Mouse (Mus musculus) limb, embryonic 11.5 days (tissue): ENCODE measurements around the gene Bmp6. TPM values are rescaled to one million over a fixed set of nuclear protein-coding genes. Genes with fewer than 3 reads are reported as not detected.
A peak's percentile ranks its signal among the peaks of the same experiment; 100 is the strongest.

Experiments used
- ATAC-seq: fragments of 200-750 bp; cut with Nextera tagmentation; 2 replicates; pipeline ENCODE4 v1.8.0; 2017; ENCODE audit warnings: low read depth; ENCODE audit not compliant: insufficient number of reproducible peaks, low FRiP score, low TSS enrichment
- DNase-seq: peaks from one replicate; pipeline ENCODE4 v3.0.0-alpha.2; 2015; ENCODE audit warnings: low spot score
- H3K27ac ChIP-seq: fragments of 300-500 bp; sonication (generic); replicated peaks from 2 replicates; pipeline ENCODE4 v1.5.1; 2014; ENCODE audit warnings: low read depth, mild to moderate bottlenecking, low read length
- H3K27me3 ChIP-seq: fragments of 300-500 bp; sonication (generic); 2 replicates; pipeline ENCODE4 v1.6.1; 2014; ENCODE audit warnings: mild to moderate bottlenecking, low read length, mixed read lengths; ENCODE audit not compliant: control insufficient read depth, insufficient read depth
- H3K36me3 ChIP-seq: fragments of 300-500 bp; sonication (generic); 2 replicates; pipeline ENCODE4 v1.6.1; 2014; ENCODE audit warnings: mild to moderate bottlenecking, low read length, moderate library complexity, mixed read lengths; ENCODE audit not compliant: control insufficient read depth, insufficient read depth
- H3K4me1 ChIP-seq: fragments of 300-500 bp; sonication (generic); 2 replicates; pipeline ENCODE4 v1.6.1; 2014; ENCODE audit warnings: low read length, mixed read lengths; ENCODE audit not compliant: control insufficient read depth, insufficient read depth
- H3K4me2 ChIP-seq: fragments of 300-500 bp; sonication (generic); 2 replicates; pipeline ENCODE4 v1.6.1; 2014; ENCODE audit warnings: low read depth, mild to moderate bottlenecking, moderate library complexity; ENCODE audit not compliant: severe bottlenecking
- H3K4me3 ChIP-seq: fragments of 300-500 bp; sonication (generic); 2 replicates; pipeline ENCODE4 v1.5.1; 2014; ENCODE audit warnings: low read depth, low read length
- H3K9ac ChIP-seq: fragments of 300-500 bp; sonication (generic); 2 replicates; pipeline ENCODE4 v1.6.1; 2014; ENCODE audit warnings: mild to moderate bottlenecking, low read length
- H3K9me3 ChIP-seq: fragments of 300-500 bp; sonication (generic); 2 replicates; pipeline ENCODE4 v1.6.1; 2016; ENCODE audit warnings: low read length; ENCODE audit not compliant: control insufficient read depth
- WGBS: fragments of 180-500 bp; shearing (Covaris S2); extraction: QIAGEN DNeasy Blood & Tissue Kit; methylation state at CpG from one replicate; pipeline ENCODE4 v1.1.7; 2014; 5-methylcytosine and 5-hydroxymethylcytosine counted together
- polyA plus RNA-seq: library from polyadenylated mRNA; unstranded; fragments of >200 nt; fragmentation: Nextera tagmentation; extraction: Ambion mirVana; gene quantifications from 2 replicates; pipeline ENCODE4 v1.2.1, GENCODE M21; 2014

Bmp6 gene
- polyA plus RNA-seq, 1 experiment from 2014 or later, result 0.52 TPM

DNA sequence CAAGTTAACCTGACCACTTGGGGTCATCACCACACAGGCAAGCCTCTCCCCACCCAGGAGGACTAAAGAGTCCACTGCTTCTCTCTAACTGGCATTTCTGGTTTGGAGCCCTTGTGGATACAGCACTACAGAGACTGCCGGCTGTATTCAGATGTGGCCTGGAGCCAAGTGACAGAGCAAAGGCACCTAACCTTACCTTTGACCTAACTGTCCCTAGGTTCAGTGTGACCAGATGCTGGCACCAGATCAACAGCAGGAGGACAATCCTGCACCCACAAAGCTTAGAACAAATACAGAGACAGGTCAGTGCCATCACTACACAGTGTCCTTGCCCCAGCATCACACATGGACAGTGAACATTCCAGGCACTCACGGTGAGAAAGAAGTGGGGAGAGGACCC is 181.2 kb downstream of the Bmp6 start:
- no peaks in the 10 kb centered on the region for H3K27me3 ChIP-seq
- WGBS, result 86% methylated on average over 2 of the region's 2 CpGs
- H3K9ac ChIP-seq, result no peak overlapping the region
- H3K36me3 ChIP-seq, result no peaks in the 10 kb centered on the region
- no peak overlapping the region for H3K4me3 ChIP-seq
- H3K4me2 ChIP-seq, result no peak overlapping the region
- no peaks in the 10 kb centered on the region for H3K9me3 ChIP-seq
- no peak overlapping the region for H3K27ac ChIP-seq
- ATAC-seq, result no peak
- no peak for DNase-seq
- H3K4me1 ChIP-seq, result peaks cover 6% of the 10 kb centered on the region

DNA sequence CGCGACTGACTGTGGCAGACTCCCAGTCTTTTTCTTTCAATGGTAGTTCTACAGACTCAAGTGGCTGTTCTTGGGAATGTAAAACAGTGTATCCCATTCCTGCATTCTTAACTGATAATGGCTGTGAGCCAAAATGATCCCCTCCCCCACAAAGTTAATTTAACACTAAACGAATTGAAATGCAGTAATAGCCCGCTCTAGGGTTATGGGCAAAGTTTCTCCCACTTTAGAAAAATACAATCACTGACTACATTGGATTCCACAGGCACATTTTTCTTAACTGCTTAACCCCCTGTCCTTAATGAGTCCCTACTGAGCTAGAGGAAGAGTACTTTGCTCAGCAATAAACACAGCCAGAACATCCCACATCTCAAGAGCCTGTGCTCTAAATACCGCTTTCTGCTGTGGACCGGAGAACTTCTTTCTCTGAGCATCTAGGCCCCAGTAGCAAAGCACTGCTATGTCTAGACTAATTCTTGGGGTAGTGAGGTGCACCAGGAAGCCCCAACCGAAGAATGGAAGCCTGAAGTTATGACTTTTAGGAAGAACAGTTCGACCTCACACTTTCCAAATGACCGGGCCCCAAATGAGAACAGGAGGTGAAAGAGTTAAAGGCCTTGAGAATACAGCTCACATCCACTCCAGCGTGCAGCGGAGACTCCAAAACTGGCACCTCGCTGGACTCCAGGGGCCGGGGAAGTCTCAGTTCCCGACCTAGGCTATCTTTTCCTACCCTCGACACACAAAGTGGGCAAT is 182.3 kb downstream of the Bmp6 start:
- Histone ChIP-seq H3K9ac (peak overlapping the region; percentile 82), H3K36me3 (no peaks in the 10 kb centered on the region), H3K4me2 (peak overlapping the region; percentile 54), H3K27me3 (no peaks in the 10 kb centered on the region), H3K27ac (peak overlapping the region; percentile 82), H3K4me3 (peak overlapping the region; percentile 83), H3K9me3 (no peaks in the 10 kb centered on the region), H3K4me1 (peaks cover 6% of the 10 kb centered on the region)
- DNase-seq (no peak), ATAC-seq (peak; percentile 19; the same call in 1 of the 2 replicates)
- WGBS, result 11% methylated on average over 15 of the region's 15 CpGs

DNA sequence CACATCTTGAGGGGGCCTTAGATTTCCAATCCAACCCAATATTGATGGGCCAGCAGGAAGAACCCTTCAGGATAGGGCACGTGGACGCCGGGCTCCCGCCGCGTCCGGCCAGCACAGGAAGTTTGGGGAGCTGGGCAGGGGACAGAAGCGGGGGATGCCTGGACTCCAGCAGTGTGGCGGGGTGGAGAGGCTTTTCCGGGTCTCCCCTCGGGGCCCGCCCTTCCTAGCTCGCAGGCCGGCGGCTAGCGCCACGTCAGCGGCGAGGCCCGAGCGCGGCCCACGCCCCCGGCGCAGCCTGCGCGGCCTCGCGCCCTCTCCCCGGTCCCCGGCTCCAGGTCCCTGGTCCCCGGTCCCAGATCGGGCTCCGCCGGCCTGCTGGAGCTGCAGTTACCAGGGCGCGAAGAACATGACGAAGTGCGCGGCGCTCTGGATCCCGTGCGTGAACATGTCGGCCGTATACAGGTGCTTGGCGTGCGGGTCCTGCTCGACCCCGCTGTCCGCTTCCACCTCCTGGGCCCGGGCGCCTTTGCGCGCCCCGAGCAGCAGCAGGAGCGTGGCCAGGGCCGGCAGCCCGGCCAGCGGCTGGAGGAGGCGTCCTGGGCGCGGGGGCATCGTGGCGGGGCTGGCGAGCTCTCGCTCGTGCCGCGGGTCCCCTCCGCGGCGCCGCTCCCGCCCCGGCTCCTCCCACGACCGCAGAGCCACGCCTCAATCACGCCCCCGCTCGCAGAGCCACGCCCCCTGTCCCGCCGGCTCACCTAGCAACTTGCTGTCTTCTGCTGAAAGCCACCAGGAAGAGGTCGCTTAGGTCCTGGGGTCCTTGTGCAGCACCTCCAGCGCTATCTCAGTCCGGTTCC is 183.1 kb downstream of the Bmp6 start:
- ATAC-seq (peak; percentile 87), DNase-seq (peak; percentile 92)
- peak overlapping the region; percentile 83 for H3K4me3 ChIP-seq
- H3K4me2 ChIP-seq, result peak overlapping the region; percentile 54
- H3K27me3 ChIP-seq, result no peaks in the 10 kb centered on the region
- peak overlapping the region; percentile 82 for H3K9ac ChIP-seq
- under 1% methylated on average over 85 of the region's 87 CpGs for WGBS
- H3K4me1 ChIP-seq, result peaks cover 6% of the 10 kb centered on the region
- no peaks in the 10 kb centered on the region for H3K9me3 ChIP-seq
- H3K36me3 ChIP-seq, result no peaks in the 10 kb centered on the region
- H3K27ac ChIP-seq, result peak overlapping the region; percentile 82

DNA sequence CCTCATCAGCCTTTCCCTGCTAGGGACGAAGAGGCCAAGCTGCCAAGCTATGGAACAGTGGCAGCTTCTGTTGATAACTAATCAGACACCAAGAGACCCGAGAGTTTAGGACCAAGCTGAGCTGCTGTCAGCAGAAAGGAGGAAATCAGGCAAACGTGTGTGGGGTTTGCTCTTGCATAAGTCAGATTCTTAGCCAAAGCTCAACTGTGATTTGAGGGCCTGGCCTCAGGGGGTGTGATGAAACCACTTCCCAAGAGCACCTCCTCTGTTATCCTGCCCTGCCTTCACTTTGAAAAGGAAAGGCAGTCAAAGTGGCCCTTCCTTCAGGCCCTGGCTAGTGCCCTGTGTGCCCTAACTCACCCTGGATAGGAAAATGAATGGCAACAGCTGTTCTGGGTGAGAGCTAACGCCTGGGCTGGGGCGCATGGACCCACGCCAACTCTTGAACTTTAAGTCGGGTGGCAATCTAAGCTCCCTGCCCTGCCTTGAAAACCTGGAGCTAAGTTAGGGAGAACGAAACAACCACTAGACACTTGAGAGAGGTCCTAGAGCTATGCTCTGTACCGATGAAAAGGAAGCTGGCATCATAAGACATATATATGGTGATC is 183.9 kb downstream of the Bmp6 start, which contains the start of gene Txndc5:
TSS of gene Txndc5 (minus strand) at position 138 of the 608 bp plus-strand sequence.
- no peaks in the 10 kb centered on the region for H3K27me3 ChIP-seq
- no peaks in the 10 kb centered on the region for H3K36me3 ChIP-seq
- peak within 1 kb of the TSS; percentile 82 for H3K27ac ChIP-seq
- H3K4me1 ChIP-seq, result peaks cover 6% of the 10 kb centered on the region
- H3K4me2 ChIP-seq, result peak within 1 kb of the TSS; percentile 54
- H3K9ac ChIP-seq, result peak within 1 kb of the TSS; percentile 82
- 0 out of 2 replicates have a peak, but pooled peaks have one; percentile 4 for ATAC-seq
- 57% methylated on average over 9 of the region's 9 CpGs for whole genome bisulfite sequencing
- no peaks in the 10 kb centered on the region for H3K9me3 ChIP-seq
- no peak for DNase-seq
- H3K4me3 ChIP-seq, result peak within 1 kb of the TSS; percentile 83

DNA sequence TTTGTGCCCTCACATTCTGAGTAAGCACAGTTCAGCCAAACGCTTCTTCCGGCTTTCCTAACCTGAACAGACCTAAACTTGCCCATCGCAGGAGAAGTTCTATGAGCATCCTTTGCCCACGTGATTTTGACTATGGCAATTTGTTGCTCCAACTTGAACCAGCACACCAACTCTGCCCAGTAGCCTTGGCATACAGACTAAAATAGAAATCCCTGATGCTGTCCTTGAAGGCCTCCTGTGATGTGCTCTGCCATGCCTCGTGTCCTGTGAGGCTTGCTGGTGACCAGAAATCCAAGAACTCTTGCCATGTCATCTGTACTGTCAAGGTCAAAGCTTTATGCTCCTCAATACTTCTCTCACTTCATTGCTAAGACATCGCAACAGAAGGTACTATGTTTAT is 184.7 kb downstream of the Bmp6 start:
- no peak for DNase-seq
- ATAC-seq, result no peak
- H3K4me3 ChIP-seq, result no peak overlapping the region
- no peak overlapping the region for H3K4me2 ChIP-seq
- H3K36me3 ChIP-seq, result no peaks in the 10 kb centered on the region
- no peaks in the 10 kb centered on the region for H3K9me3 ChIP-seq
- H3K4me1 ChIP-seq, result peaks cover 6% of the 10 kb centered on the region
- no peak overlapping the region for H3K9ac ChIP-seq
- H3K27me3 ChIP-seq, result no peaks in the 10 kb centered on the region
- 93% methylated on average over 6 of the region's 6 CpGs for WGBS
- no peak overlapping the region for H3K27ac ChIP-seq

DNA sequence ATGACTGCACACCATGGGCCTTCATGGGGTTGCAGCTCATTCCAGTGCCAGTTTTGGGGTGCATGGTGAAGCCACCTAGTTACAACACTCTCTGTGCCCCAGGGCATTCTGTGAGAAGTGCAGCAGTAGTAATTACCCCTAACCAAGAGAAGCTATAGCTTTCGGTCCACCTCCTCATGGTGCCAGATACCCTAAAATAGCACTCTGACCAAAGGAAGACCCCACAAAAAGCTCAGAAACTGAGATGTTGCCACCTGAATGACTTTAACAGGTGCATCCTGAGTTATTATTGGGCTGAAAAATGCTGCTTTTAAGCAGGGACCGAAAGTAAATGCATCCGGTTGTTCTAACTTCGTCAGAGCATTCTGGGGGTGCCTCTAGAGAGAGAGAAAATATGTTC is 186.6 kb downstream of the Bmp6 start:
- no peaks in the 10 kb centered on the region for H3K36me3 ChIP-seq

DNA sequence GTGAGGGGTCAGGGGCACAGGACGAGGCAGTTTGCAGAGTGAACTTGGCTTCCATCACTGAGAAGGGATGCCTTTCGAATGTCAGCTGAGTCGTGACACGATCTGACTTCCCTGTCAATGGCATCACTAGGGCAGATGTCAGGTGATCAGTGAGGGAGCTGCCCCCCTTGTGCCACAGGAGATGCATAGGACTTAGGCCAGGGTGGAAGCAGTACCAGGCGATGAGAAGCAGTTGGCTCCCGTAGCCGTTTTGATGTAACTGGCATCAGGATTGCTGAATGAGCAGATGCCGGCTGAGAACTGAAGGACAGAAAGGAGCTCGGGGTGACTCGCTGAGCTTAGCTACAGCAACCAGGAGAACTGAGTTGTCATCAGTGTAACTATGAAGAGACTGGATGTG is 188.6 kb downstream of the Bmp6 start:
- H3K27me3 ChIP-seq, result no peaks in the 10 kb centered on the region
- no peaks in the 10 kb centered on the region for H3K4me1 ChIP-seq
- no peaks in the 10 kb centered on the region for H3K36me3 ChIP-seq
- no peaks in the 10 kb centered on the region for H3K9me3 ChIP-seq
- no peak overlapping the region for H3K4me3 ChIP-seq
- no peak overlapping the region for H3K27ac ChIP-seq
- DNase-seq (no peak), ATAC-seq (no peak)
- no peak overlapping the region for H3K9ac ChIP-seq
- no peak overlapping the region for H3K4me2 ChIP-seq
- WGBS, result 88% methylated on average over 10 of the region's 10 CpGs

More for the DNA sequence above, 186.6 kb downstream of the Bmp6 start:
- Histone ChIP-seq H3K9ac (no peak overlapping the region), H3K4me1 (peaks cover 4% of the 10 kb centered on the region), H3K4me3 (no peak overlapping the region), H3K27me3 (no peaks in the 10 kb centered on the region), H3K4me2 (no peak overlapping the region), H3K9me3 (no peaks in the 10 kb centered on the region), H3K27ac (no peak overlapping the region)
- 91% methylated on average over 4 of the region's 4 CpGs for WGBS
- DNase-seq (no peak), ATAC-seq (no peak)

DNA sequence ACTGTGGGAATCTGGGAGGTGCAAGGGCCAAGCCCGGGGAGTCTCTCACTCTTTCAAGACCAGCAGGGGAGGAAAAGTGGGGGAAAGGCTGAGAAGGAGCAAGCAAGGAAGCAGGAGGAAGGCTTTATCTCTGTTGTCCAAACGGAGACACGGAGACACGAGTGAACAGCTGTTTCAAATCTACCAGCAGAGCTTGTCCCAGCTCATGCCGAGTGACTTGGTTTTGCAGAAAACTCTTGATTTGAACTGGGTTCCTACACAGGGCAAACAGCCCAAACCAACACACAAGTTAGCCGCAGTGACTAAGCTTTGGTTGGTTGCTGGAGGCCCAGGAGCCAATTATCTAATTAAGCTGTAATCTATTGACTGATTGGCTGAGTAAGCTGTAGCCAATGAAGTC is 189.1 kb downstream of the Bmp6 start:
- WGBS, result 37% methylated on average over 6 of the region's 6 CpGs
- Histone ChIP-seq H3K4me1 (no peaks in the 10 kb centered on the region), H3K9me3 (no peaks in the 10 kb centered on the region), H3K27ac (no peak overlapping the region), H3K4me2 (no peak overlapping the region), H3K4me3 (no peak overlapping the region), H3K9ac (no peak overlapping the region), H3K36me3 (no peaks in the 10 kb centered on the region), H3K27me3 (no peaks in the 10 kb centered on the region)
- ATAC-seq (no peak), DNase-seq (no peak)
